Mouse (Mus musculus): ENCODE data around the gene Ska2.

DNA sequence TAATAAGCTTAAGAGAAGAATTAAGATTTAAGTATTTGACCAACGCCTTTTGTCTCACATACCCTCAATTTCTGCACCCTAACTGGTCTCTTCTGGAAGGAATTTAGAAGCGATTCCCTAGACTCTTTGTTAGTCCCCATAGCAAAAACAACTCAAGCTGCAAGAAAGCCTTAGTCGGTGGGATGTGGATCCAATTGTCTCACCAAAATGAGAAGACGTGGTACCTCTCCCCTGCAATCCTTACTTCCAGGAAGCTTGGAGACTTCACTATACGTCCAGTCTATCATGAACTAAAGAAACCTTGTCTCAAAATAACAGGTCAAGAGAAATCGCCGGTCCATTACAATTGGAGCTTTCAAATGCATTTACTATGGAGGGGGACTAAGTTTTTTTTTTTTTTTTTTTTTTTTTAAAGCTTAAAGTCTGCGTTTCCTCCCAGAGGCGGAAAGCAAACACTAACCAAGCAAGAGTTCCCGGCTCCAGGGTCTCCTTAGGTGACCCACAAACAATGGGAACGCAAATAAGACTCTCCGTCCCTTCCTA is 17.3 kb downstream of the Ska2 start:
- TF ChIP-seq CHD2 (IDR thresholded peaks at IDR 0.05; ENCODE audit: low read length) (no peak), POLR2A (IDR thresholded peaks at IDR 0.05; ENCODE audit: low read depth, low read length) (no peak), ZKSCAN1 (IDR thresholded peaks at IDR 0.05; ENCODE audit: borderline replicate concordance, low read depth, low read length) (no peak), MXI1 (IDR thresholded peaks at IDR 0.05; ENCODE audit: low read depth, low read length) (no peak), SIN3A (IDR thresholded peaks at IDR 0.05; ENCODE audit: low read length) (no peak; the same call in 1 of the 2 replicates), HCFC1 (IDR thresholded peaks at IDR 0.05; ENCODE audit: low read depth, low read length) (no peak), CTCF (conservative IDR thresholded peaks at IDR 0.05 in 1 of 2, IDR thresholded peaks at IDR 0.05 in 1 of 2; ENCODE audit: low read depth in 2 of 2, low read length in 2 of 2) (no peak), NELFE (IDR thresholded peaks at IDR 0.05; ENCODE audit: low read depth, low read length) (no peak), RCOR1 (conservative IDR thresholded peaks at IDR 0.05; ENCODE audit: low read depth, low read length) (no peak)
